Mouse (Mus musculus): ENCODE measurements around the gene Hoxa3.

DNA sequence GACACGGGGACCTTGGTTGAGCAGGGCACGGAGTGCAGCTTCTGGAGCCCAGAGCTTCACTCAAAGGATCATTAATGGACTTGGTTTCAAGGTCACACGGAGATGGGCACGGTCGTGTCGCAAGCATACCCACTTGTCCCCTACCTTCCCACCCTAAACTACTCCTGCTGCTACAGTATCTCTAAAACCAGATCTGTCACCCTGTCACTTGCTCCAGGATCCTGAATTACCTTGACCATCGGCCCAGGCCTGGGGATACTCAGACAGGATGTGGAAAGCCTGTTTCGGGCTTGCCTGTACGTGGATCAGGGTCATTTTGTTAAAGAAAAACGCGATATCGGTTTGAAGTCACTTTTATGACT is 3.5 kb downstream of the Hoxa3 start:
- TF ChIP-seq POLR2A (IDR thresholded peaks at IDR 0.05; ENCODE audit: borderline replicate concordance, extremely low read depth, low read depth, low read length) = no peak
- TF ChIP-seq CTCF (IDR thresholded peaks at IDR 0.05; ENCODE audit: insufficient read depth, low read length) = no peak

Measured in lung, adult 2 months (tissue).